Mouse (Mus musculus) urinary bladder, postnatal 10 days (tissue): ENCODE data around the gene Gse1.

Source experiments
- DNase-seq: peaks from one replicate; pipeline ENCODE4 v3.0.0; 2022; ENCODE audit warnings: low spot score

The Gse1 gene

DNA sequence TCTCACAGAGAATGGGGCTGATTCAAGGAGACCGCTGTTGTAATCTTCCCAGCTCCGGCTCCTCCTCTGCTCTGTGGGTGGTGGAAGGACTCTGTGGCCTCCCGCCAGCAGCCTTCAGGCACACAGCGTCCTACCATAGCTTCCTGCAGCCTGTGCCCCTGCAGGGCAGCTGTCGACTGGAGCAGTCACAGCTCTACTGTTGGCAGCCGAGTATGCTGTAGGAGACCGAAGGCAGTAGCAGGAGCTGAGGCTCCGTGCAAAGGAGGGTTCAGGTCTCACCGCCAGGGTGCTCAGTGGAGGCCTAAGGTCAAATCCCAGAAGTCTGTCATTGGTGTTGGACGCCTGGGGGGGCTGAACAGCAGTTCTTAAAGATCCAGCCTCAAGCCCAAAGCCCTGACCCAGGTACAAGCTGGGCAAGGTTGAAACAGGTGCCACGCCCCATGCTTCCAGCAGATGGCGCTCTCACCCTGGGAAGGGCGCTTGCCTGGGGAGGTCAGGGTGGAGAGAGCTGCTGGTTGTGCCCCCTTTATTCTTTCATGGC lies 72.4 kb downstream of the Gse1 start:
- DNase-seq = no peak

DNA sequence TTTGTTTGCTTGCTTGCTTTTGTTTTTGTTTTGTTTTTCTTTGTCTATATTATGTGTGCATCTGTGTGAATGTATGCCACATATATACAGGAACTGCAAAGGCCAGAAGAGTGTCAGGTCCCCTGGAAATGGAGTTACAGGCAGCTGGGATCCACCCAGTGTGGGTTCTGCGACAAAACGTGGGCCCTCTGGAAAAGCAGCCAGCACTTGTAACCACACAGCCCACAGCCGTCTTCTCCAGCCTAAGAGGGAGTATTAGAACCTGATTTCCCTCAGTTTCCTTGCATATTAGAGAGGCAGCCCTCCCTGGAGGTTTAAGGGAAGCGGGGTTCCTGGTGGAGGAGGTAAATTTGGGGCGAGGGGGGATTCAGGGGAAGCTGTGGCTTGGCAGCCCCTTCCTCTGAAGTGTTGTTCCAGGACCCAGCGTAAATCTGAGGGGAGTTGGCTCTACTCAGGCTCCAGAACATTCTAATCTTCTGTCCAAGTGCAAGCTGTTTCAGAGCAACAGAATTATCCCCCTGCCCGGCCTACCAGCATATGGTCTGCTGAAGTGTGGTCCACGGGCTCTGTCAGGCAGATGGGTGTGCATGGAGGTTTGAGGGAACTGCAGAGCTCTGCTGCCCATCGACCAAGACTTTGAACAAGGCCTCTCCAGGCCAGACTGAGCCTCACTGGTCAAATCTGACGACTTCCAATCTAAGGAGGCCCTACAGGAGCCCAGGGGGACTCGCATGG lies 74.9 kb downstream of the Gse1 start:
- DNase-seq = no peak

DNA sequence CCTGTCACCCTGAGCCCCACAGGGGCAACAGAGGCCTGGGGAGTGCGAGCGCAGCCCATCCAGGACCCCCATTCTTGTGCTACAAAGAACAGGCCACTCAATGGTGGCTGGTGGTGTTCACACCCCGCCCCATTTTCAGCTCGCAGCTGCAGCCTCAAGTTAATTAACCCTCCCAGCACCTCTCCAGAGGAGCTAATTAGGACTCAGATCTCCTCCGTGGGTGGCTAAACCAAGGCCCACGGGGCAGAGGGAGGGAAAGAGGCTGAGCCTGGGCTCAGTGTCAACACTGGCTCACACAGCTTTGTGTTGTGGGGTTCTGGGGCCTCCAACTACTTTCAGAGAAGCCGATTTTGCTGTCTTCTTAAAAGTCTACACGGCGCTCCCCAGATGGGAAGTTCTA lies 75.8 kb downstream of the Gse1 start:
- no peak for DNase-seq

DNA sequence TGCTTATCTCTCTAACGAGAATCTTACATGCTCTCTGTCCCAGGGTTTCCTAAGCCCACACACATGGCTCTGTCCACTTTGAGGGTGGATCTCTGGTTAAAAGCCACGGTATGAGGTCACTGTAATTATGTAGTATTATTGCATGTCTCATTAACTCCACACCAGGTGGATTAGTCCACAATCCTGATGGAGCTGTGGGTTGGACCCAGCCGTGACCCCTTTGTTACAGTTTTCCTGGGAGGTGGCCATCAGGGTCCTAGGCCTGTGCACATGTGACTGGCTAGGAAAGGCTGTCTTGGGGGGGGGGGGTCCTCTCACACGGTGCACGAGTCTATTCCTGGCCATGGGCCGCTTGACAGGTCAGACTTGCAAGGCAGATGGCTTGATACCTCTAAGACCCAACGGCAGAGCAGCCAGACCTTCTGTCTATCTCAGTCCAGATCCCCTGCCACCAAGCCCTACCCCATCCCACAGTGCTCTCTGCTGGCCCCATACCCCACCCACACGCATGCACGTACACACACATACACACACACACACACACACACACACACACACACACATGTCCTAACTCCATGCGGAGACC lies 77.6 kb downstream of the Gse1 start:
- DNase-seq = no peak

DNA sequence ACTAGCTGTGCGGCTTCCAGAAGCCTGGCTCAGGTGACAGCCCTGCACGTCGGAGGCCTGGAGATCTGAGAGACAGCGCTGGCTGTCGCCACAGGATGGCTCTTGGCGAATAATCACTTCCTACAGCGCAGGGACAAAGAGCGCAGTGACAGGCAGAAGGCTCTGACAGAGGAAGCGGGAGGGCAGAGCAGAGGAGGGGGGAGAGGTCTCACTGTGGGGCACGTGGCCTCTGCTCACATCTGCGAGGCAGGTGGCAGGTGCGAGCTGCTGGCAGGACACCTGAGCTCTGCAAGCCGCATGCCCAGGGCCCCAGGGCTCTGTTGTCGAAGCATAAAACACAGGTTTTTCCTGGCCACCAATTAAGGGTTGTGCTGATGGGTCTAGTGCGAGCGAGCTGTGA lies 78.8 kb downstream of the Gse1 start:
- no peak for DNase-seq

DNA sequence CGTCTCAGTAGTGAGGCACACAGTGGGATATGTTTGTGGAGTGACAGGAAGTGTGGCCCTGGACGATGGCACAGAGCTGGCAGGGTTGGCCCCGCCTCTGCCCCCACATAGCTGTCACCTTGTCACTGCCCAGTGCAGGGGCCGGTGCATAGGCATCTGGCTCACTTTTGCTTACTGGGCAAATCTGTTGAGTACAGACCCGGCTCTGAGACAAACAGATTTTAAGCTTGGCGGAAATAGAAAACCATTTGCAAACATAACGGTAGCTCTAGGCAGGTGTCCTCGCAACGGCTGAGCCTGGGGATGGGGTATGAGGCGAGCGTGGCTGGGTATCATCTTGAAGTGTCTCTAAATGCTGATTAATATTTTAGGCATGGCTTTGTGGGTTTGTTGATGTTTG lies 79.3 kb downstream of the Gse1 start:
- no peak for DNase-seq

DNA sequence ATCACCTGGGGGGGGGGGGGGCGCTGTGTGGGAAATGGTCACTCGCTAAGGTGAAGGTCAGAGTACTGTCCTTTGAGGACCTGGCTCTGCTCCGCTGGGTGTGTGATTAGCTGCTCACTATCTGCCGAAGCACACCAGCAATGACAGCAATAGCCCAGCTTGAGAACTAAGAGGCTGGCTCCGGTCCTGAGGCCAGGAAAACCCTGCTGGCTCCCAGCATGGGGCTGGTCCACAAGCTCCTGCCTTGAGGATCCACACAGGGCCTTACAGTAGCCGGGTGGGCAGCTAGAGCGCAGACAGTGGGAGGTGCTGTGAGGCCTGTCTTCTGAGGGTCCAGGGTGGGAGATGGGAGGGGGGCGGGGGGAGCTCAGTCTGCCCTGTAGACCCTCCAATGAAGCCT lies 79.9 kb downstream of the Gse1 start:
- no peak for DNase-seq

DNA sequence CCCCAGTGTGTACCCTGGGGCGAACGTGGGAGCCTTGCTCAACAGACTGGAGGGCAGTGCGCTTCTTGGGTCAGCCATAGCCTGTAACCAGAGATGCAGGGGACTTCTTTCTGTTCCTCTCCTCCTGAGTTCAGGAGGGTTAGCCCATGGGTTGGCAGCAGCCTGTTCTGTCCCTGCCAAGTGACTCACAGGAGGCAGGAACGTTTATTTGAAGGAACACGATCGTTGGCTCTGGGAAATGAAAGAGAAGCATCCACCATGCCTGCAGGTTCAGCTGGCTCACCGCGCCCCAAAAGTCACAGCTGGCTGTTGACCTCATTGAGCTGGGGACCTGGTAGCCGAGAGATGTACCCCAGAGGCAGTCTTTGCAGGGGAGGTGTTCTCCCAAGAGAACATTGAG lies 80.3 kb downstream of the Gse1 start:
- no peak for DNase-seq

DNA sequence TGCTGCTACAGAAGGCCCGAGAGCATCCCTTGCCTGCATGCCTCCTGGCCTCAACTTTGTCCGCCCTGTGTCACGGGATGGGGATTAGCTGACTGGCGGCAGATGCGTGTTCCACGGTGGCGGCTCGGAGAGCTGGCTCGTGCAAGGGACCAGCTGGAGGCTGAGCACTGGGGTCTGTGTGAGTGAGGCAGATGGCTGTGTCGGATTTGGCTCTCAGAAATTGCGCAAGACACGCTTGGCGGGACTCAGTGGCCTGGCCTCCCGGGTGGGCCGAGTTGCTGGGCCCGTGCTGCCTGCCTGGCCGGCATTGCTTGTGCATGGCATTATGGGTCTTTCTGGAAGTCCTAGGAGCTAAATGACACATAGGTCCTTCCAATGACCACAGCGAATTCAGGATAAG lies 81.1 kb downstream of the Gse1 start:
- no peak for DNase-seq

DNA sequence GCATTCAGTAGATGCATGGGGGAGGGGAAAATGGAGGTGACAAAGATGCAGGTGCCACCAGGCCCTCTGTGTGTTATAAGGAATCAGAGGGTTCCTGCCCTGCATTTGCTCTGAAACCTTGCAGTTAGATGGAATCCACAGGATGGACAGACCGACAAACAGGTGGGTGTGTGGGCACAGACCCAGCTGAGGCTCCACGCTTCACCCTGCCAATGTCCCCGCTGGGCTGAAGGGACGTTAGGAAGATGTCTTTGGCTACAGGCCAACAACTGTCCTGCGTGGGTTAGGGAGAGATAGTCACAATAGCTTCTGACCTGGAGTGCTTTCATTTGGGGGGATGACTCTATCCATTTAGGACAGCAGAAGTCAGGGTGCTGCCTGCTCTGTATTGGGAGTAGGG lies 81.8 kb downstream of the Gse1 start:
- no peak for DNase-seq

DNA sequence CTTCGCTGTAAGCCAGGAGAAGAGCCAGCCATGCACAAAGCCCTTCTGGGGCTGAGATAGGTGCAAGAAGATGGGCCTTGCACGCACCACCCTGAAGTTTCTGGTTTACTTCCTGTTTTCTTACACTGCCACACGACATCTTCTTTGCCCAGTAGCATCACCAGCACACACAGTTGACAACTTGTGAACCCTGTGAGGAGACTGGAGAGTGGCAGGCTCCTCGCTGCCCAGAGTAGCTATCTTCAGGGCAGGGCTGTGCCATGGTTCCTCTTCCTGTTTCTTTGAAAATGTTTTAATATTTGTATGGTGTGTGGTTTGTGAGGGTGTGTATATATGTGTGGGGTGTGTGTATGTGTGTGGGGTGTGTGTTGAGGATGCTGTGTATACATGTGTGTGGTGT lies 84.2 kb downstream of the Gse1 start:
- DNase-seq = no peak

DNA sequence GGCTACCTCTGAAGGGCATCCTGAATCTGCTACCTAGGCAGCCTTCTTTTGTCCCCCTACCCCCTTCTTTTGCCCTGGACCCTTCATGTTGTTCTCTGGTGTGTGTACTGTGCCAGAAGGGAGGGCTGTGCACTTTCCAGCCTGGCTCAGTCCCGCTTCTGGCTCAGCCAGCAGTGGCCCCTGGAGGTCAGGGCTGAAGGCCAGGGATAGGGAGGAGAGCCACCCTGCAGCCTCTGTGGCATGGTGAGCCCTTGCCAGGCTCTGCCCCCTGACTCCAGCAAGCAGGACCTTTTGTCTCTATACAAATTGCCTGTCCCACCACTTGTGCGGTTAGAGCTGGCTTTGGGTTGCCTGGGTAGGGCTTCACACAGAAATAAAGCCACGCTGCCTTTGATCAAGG lies 85.4 kb downstream of the Gse1 start:
- DNase-seq = no peak

DNA sequence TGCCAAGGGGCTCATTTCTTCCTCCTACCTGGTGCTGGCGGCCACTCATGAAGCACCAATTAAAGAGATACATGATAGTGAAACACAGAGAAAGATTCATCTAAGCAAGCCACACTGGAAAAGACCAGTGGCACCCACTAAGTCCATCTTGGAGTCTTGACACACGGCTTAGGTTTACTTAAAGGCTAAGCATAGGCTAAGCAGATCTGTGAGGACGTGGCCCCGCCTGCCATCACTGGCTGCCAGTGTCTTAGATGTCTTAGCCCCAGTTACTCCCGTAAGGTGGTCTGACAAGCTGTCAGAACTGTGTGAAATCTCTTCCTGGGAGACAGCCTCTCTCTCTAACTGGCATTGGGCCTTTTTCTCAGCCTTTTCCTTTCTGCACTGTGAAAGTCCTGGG lies 86.7 kb downstream of the Gse1 start:
- no peak for DNase-seq

DNA sequence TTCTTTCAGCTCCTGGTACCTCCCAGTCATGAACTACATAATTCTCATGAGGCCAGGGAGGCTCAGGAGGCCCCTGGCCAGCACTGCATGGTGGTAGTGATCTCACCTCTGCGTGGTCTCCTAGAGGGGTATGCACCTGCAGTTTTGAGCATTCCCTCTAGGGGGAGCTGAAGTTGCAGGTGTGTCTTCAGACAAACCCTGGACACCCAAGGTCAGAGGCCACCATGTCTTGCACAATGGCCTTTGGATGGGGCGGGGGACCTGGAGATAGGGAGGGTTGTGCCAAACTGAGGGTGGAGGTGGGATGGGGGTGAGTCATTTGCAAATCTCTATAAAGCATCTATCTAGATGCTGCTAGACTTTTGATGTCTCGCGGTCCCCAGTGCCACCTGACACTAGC lies 87.4 kb downstream of the Gse1 start:
- DNase-seq = no peak

DNA sequence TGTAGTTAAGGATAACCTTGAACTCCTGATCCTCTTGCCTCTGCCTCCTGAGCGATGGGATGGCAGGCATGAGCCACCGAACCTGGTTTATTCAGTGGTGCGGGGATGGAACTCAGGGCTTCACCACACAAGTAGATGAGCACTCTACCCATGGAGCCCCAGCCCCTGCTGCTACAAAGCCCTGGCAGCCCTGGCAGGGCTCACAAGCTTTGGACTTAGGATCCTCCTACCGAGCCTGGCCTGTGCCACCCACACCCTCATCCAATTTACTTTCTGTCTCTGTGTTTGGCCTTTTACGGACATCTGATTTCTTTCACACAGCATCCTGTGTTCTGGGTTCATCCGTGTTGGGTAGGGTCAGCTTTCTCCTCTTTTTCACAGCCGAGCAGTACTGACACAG lies 88.5 kb downstream of the Gse1 start:
- no peak for DNase-seq

DNA sequence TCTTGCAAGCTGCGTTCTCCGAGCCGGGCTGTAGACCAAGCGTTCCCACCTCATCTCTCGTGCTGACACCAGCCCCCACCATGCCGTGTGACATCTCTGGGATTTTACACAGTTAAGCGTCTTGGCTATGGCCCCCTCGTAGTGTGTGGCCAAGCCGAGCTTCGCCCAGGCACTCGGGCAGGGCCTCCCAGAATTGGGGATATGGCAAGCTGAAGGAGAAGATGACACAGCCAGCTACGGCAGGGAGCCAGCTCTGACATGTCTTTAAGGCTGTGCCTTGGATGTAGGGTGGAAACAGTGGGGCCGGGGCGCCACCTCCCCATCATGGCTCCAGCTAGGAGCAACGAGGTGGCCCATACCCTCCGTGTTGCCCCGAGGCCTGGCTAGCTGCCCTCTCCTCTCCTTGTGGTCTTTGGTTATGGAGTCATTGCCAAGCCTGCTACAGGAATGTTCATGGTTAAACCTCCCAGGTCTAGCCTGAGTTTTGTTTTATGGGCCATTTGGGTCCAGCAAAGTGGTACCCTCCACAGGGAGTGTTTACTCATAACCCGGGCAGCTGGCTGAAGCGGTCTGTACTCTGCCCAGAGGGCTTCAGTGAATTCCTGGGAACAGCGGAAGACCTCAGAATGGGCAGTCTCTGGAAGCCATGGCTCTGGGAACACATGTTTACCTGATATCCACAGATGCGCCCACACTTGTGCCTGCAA lies 89.0 kb downstream of the Gse1 start:
- no peak for DNase-seq

DNA sequence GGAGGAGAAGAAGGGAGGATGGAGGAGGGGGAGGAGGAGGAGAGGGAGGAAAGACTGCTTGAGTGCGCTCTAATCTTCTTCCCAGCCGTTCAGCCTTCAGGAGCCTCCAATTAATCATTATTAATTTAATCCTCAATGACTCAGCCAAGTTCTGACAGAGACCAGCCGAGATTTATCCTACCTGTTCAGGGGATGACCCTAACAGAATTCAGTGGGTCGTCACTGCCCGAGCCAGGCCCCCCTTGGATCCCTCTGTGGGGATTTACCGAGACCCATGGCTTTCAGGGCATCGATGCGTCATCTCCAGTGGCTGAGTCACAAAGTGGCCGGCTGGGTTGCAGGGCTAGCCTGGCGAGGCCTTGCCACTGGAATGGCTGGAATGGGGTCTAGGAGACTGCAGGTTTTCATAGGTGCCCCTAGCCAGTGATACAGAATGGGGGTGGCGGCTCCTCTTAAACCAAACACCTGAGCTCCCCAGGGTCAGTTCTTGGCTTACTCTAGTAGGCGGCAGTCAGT lies 90.3 kb downstream of the Gse1 start:
- no peak for DNase-seq

DNA sequence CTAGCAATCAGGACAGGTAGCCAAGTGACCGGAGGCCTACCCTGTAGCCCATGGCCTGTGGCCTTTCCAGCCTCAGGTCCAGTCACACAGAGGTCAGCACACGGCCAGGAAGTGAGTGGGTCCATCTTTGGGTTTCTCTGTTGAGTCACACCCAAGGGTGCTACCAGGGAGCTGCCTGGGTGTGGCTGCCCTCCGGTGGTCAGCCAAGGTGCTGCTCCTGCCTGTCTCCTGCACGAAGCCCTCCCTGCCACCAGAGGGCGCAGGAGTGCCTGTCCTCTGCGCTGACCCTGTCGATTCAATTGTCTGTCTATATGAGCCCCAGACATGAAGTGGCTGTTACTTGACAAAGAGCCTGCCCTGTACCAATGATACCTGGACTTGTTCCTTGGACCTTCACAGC lies 91.2 kb downstream of the Gse1 start:
- peak; percentile 46 for DNase-seq

DNA sequence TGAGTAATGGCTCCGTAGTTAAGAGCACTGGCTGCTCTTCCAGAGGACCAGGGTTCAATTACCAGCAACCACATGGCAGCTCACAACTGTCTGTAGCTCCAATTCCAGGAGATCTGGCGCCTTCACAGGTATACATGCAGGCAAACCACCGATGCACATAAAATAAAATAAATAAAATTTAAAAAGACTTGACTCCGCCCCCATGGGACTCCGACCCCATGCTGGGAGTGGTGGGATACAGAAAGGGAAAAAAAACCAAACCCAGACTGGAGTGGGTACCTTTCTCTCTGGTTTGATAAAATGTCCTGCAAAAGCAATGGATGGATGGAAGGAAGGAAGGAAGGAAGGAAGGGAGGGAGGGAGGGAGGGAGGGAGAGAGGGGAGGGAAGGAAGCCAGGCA lies 91.9 kb downstream of the Gse1 start:
- no peak for DNase-seq

DNA sequence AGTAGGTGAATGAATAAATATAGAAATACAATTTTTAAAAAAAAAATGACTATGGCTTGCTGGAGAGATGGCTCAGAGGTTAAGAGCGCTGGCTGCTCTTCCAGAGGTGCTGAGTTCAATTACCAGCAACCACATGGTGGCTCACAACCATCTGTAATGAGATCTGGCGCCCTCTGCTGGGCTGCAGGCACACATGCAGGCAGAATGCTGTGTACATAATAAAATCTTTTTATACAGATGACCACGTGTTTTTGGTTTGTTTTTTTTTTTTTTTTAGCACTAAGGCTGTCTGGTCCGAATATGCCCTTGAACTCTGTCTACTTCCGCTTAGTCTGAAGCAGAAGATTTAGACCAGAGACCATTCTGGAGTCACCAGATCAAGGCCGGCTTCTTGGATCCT lies 93.5 kb downstream of the Gse1 start:
- no peak for DNase-seq

DNA sequence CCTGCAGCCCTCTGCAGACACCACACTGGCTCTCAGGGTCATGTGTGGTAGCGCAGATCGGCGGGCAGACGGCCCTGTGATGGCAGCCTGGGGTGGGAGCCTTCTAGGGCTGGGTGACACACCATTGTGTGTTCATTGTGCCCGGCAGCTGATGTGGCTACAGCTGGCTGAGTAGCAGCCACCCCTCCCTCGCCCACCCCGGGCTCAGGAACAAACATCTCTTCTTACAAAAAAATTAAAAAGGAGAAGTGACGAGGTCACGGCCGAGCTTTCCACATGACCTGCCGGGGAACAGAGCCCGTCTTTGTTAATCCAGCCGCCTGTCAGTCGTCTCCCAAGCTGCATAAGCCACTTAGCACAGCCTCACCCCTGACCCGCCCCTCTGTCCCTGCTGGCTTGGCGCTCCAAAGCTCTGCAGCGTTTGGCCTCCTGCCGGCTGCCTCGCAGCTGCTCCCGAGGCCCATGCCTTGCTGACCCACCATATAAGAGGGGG lies 94.7 kb downstream of the Gse1 start:
- no peak for DNase-seq

DNA sequence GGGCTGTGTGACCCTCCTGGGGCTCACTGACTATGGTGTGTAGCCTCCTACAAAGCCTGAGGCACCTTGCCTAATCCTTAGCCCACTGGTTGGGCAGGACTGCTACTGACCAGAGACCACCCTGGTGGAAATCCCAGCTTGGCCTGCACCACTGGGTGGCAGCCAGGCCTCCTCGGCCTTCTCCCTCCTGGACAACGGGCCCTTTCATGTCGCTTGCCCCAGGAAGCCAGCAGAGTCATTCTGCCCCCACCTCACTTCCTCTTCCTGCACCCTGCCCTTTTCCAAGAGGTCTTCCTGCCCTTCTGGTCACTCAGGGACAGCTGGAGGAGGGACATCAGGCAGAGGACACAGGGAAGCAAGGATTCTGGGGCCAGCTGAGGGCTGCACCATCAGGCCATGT lies 96.3 kb downstream of the Gse1 start:
- DNase-seq = no peak

DNA sequence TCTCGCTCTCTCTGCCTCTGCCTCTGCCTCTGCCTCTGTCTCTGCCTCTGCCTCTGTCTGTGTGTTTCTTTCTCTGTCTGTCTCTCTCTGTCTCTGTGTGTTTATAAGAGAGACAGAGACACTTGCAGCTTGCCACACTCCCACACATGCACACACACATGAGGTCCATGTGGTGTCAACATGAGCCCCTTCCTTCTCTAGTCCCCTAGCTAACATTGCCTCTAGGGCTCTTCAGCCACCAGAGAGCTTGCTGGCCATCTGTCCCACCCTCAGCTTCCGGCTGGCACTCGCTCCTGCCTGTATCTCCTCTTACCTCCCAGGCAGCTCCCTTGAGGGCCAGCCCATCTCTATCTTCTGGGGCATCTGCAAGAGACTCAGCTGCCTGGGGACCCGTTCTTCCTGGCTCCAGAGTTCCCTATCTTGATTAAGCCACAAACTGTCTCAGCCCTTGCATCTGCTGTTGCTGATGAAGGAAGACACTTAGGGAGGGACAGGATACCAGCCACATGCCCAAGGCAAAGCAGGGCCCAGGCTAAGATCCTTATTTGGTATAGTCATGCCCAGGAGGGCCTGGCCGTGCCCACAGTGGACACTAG lies 97.0 kb downstream of the Gse1 start:
- no peak for DNase-seq
